Mouse (Mus musculus): Measurements from ENCODE around the gene Gnb1. TPM values are rescaled to one million over a fixed set of nuclear protein-coding genes. Genes with fewer than 3 reads are reported as not detected.

The Gnb1 gene
- polyA plus RNA-seq, 1 experiment from 2014 or later: 174 TPM

Other genes starting within 250 kb of the Gnb1 start
- 25.8 and 31.2 TPM in 2 replicates for gene Faap20, start 241.6 kb upstream of the Gnb1 start, polyA plus RNA-seq (2016; fragmentation: Nextera tagmentation; extraction: Ambion mirVana)
- 3.7 and 4.2 TPM in 2 replicates for gene Prkcz, start 130.0 kb upstream of the Gnb1 start, polyA plus RNA-seq (2016; fragmentation: Nextera tagmentation; extraction: Ambion mirVana)
- gene Gabrd, start 93.2 kb upstream of the Gnb1 start, polyA plus RNA-seq (2016; fragmentation: Nextera tagmentation; extraction: Ambion mirVana): not detected in 2 replicates
- gene Cfap74, start 82.2 kb upstream of the Gnb1 start, polyA plus RNA-seq (2016; fragmentation: Nextera tagmentation; extraction: Ambion mirVana): 0.39 and 0.53 TPM in 2 replicates
- gene Tmem52, start 22.2 kb upstream of the Gnb1 start, polyA plus RNA-seq (2016; fragmentation: Nextera tagmentation; extraction: Ambion mirVana): not detected in 2 replicates
- 75.9 and 78.0 TPM in 2 replicates for gene Nadk, start 71.0 kb downstream of the Gnb1 start, polyA plus RNA-seq (2016; fragmentation: Nextera tagmentation; extraction: Ambion mirVana)
- 7.1 and 7.3 TPM in 2 replicates for gene Slc35e2, start 110.1 kb downstream of the Gnb1 start, polyA plus RNA-seq (2016; fragmentation: Nextera tagmentation; extraction: Ambion mirVana)
- 41.1 and 45.5 TPM in 2 replicates for gene Cdk11b, start 133.5 kb downstream of the Gnb1 start, polyA plus RNA-seq (2016; fragmentation: Nextera tagmentation; extraction: Ambion mirVana)
- not detected in 2 replicates for gene Gm10563, start 154.0 kb downstream of the Gnb1 start, polyA plus RNA-seq (2016; fragmentation: Nextera tagmentation; extraction: Ambion mirVana)
- 8.1 and 9.2 TPM in 2 replicates for gene Mmp23, start 162.0 kb downstream of the Gnb1 start, polyA plus RNA-seq (2016; fragmentation: Nextera tagmentation; extraction: Ambion mirVana)
- gene Mib2, start 177.8 kb downstream of the Gnb1 start, polyA plus RNA-seq (2016; fragmentation: Nextera tagmentation; extraction: Ambion mirVana): 7.2 and 7.4 TPM in 2 replicates
- 1.9 and 2.0 TPM in 2 replicates for gene Fndc10, start 203.0 kb downstream of the Gnb1 start, polyA plus RNA-seq (2016; fragmentation: Nextera tagmentation; extraction: Ambion mirVana)
- gene Ssu72, start 213.4 kb downstream of the Gnb1 start, polyA plus RNA-seq (2016; fragmentation: Nextera tagmentation; extraction: Ambion mirVana): 80.8 and 91.2 TPM in 2 replicates
- gene Tmem240, start 243.4 kb downstream of the Gnb1 start, polyA plus RNA-seq (2016; fragmentation: Nextera tagmentation; extraction: Ambion mirVana): 0.17 and 0.24 TPM in 2 replicates